Mouse (Mus musculus) olfactory bulb, adult 2 months (tissue): Measurements from ENCODE around the gene Tspan9. TPM values are rescaled to one million over a fixed set of nuclear protein-coding genes. Genes with fewer than 3 reads are reported as not detected.

ENCODE experiments used
- H3K27ac ChIP-seq: fragments of 200-500 bp; 2 replicates; pipeline ENCODE4 v1.5.1; 2012; ENCODE audit warnings: low read depth, low read length; ENCODE audit not compliant: insufficient read depth
- H3K4me1 ChIP-seq: fragments of 200-500 bp; 2 replicates; pipeline ENCODE4 v1.6.1; 2012; ENCODE audit warnings: low read length; ENCODE audit not compliant: control insufficient read depth, insufficient read depth
- H3K4me3 ChIP-seq: fragments of 200-500 bp; 2 replicates; pipeline ENCODE4 v1.5.1; 2012; ENCODE audit warnings: mild to moderate bottlenecking, low read depth, low read length, moderate library complexity; ENCODE audit not compliant: insufficient read depth
- CTCF ChIP-seq: fragments of 200-500 bp; IDR thresholded peaks from 2 replicates; pipeline ENCODE4 v1.5.1; 2012; ENCODE audit warnings: low read depth, mild to moderate bottlenecking, low read length, moderate library complexity; ENCODE audit not compliant: insufficient read depth
- POLR2A ChIP-seq: fragments of 200-500 bp; IDR thresholded peaks from 2 replicates; pipeline ENCODE4 v1.6.1; 2012; ENCODE audit warnings: mild to moderate bottlenecking, low read depth, low read length, moderate library complexity; ENCODE audit not compliant: insufficient read depth
- WGBS: fragments of 180-500 bp; shearing (Covaris S2); methylation state at CpG from one replicate; pipeline ENCODE4 v1.1.7; 2018; 5-methylcytosine and 5-hydroxymethylcytosine counted together
- polyA plus RNA-seq: library from polyadenylated mRNA; stranded (reverse); fragments of >200 nt; gene quantifications from 2 replicates; pipeline ENCODE4 v1.2.4, GENCODE M21; 2012; ENCODE audit warnings: low replicate concordance; ENCODE audit not compliant: missing spikeins, insufficient read depth, insufficient read length

Tspan9 gene
- polyA plus RNA-seq, 1 experiment = not detected

DNA sequence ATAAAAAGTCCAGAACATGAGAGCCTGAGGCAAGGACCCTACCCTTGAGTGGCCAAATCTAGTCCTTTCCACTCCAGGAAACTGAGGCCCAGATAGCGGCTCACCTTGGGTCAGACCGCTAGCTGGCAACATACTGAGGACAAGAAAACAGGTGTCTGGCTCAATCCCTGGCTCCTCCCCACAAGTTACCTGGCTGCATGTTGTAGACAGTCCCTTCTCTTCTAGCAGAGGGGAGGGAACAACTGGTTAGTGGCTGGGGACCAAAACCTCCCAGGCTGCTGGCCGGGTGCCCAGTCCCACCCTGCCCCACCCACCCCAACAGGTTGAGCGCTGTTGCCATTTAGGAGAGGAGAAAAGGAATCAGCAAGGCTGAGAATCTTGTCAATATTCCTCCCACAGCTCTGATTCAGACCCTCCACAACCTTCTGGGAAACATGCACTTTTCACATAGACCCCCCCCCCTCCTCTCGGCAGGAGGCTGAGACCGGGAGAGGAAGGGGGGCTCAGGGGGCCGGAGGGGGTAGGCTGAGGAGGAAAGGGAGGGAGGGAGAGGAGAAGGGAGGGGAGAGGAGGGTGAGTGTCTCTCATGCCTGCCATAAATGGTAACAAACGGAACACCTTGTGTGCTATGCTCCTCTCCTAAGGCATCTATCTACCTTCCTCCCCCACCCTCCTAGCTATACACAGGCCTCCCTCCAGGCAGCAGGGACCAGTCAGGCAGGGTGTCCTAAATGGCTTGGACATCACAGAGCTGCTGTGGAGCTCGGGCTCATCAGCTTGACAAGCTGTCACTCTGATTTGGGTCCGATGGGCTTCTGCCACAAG is 122.1 kb downstream of the Tspan9 start:
- H3K27ac ChIP-seq = no peak overlapping the region
- TF ChIP-seq CTCF (no peak), POLR2A (no peak)
- 27% methylated on average over 10 of the region's 10 CpGs for WGBS
- H3K4me1 ChIP-seq = peaks cover 38% of the 10 kb centered on the region
- no peak overlapping the region for H3K4me3 ChIP-seq

DNA sequence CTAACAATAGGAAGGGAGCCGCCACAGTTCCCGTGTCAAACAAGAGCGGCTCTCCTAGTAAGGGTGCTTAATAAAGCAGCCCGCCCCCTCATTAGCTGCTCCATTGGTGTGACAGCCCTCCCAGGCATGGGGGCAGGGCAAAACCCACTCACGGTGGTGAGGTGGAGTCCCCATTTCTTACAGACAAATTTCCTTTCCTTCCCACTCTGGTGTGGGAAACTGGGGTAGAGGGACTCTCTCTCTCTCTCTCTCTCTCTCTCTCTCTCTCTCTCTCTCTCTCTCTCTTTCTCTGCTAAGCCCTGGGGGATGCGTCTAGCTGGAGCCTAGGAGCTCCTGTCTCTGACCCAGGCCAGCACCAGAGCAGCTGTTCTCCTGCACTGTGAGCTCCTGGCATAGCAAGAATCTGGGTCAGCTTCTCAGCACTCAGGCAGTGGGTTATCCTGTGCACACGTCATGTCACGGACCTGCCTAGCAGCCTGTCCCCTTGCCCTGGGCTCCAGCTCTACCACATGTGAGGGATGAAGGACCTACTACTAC is 122.8 kb downstream of the Tspan9 start:
- 5% methylated on average over 8 of the region's 8 CpGs for WGBS
- no peak overlapping the region for H3K4me3 ChIP-seq
- peaks cover 43% of the 10 kb centered on the region for H3K4me1 ChIP-seq
- H3K27ac ChIP-seq = no peak overlapping the region
- no peak for TF ChIP-seq POLR2A
- TF ChIP-seq CTCF = no peak

DNA sequence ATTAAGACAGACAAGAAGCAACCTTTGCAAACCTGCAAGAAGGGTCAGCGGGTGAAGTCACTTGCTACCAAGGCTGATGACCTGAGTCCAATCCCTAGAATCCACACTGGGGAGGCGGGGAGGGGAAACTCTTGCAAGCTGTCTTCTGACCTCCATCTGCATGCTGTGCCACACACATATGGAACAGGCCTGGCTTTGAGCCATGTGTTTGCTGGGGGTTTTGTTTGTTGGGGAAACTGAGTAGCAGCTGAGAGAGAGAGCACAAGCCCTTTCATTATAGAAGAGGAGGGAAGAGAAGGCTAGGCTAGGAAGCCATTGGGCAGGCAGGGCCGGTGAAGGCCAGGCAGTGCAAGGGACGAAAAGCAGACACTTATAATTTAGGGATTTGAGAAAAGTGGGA is 123.3 kb downstream of the Tspan9 start:
- no peak overlapping the region for H3K27ac ChIP-seq
- H3K4me3 ChIP-seq = no peak overlapping the region
- peaks cover 48% of the 10 kb centered on the region for H3K4me1 ChIP-seq
- TF ChIP-seq POLR2A = no peak
- TF ChIP-seq CTCF = no peak
- 34% methylated on average over 4 of the region's 4 CpGs for WGBS

DNA sequence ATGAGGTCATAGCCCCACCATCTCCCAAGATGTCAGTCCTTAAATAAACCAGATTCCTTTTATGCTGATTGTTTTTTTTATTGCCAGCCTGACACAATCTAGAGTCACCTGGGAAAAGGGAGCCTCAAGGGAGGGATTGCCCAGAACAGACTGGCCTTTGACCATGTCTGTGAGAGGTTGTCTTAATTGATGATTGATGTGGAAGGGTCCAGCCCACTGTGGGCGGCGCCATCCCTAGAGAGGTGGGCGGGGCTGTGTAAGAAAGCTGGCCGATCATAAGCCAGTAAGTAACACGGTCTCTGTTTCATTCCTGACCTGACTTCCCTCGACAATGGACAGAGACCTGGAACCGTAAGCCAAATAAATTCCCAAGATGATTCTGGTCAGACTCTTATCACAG is 124.3 kb downstream of the Tspan9 start:
- 95% methylated on average over 7 of the region's 7 CpGs for WGBS
- Histone ChIP-seq H3K4me3 (no peak overlapping the region), H3K4me1 (peaks cover 48% of the 10 kb centered on the region), H3K27ac (no peak overlapping the region)
- no peak for TF ChIP-seq POLR2A

DNA sequence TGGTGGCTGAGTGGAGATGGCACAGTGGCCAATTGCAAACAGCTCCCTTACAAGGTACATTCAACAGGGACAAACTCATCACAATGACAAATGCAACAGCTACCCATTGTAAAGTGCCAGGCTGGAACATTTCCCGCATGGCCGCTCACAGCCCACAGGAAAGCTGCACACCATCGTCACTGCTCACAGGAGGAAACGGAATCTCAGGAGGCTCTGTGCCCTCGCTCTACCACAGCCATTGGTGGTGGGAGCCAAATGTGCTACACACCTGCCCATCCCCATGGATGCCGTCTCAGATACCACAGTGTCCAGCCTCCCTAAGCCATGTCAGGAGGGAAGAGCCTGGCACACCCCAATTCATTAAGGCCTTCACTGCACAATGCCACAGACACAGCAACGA is 128.1 kb downstream of the Tspan9 start:
- Histone ChIP-seq H3K4me3 (no peak overlapping the region), H3K4me1 (peaks cover 39% of the 10 kb centered on the region), H3K27ac (no peak overlapping the region)
- 86% methylated on average over 7 of the region's 7 CpGs for WGBS
- no peak for TF ChIP-seq POLR2A
- no peak for TF ChIP-seq CTCF

DNA sequence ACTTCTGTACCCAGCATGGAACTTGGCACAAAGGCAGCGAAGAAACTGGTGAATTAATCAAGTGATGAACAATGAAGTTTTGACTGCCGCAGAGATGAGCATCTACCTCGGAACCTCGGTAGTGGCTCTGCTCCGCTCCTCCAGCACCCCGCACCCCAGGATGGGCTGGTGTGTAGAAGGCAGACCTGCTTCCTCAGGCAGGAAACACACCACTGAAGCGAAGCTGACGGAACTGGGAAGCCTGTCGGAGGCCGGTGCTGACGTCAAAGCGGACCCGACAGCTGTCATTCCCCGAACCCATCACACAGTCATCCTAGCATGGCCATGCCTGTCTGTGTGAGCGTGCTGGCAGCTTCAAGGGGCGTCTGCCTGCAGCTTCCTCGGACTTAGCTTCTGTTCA is 131.6 kb downstream of the Tspan9 start:
- Histone ChIP-seq H3K4me1 (peaks cover 50% of the 10 kb centered on the region), H3K27ac (no peak overlapping the region), H3K4me3 (no peak overlapping the region)
- 79% methylated on average over 17 of the region's 17 CpGs for WGBS
- TF ChIP-seq CTCF (no peak), POLR2A (no peak)

DNA sequence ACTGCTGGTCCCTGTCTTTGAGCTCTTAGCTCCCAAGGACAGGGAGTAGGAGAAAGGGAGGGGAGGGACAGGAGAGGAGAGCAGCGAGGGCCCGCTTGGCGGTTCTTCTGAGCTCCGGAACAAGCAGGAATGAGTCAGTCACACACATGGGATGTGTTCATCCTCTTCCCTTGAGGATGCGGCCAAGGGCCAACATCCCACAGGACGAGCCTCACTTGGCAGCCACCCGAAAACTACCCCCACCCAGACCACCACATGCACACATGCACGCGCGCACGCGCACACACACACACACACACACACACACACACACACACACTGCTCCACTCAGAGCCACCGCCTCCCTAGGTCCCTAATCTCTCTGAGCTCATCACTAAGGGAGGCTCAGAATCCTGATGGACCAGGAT is 132.3 kb downstream of the Tspan9 start:
- Histone ChIP-seq H3K27ac (no peak overlapping the region), H3K4me3 (no peak overlapping the region), H3K4me1 (peaks cover 56% of the 10 kb centered on the region)
- no peak for TF ChIP-seq CTCF
- TF ChIP-seq POLR2A = no peak
- 58% methylated on average over 13 of the region's 13 CpGs for WGBS

DNA sequence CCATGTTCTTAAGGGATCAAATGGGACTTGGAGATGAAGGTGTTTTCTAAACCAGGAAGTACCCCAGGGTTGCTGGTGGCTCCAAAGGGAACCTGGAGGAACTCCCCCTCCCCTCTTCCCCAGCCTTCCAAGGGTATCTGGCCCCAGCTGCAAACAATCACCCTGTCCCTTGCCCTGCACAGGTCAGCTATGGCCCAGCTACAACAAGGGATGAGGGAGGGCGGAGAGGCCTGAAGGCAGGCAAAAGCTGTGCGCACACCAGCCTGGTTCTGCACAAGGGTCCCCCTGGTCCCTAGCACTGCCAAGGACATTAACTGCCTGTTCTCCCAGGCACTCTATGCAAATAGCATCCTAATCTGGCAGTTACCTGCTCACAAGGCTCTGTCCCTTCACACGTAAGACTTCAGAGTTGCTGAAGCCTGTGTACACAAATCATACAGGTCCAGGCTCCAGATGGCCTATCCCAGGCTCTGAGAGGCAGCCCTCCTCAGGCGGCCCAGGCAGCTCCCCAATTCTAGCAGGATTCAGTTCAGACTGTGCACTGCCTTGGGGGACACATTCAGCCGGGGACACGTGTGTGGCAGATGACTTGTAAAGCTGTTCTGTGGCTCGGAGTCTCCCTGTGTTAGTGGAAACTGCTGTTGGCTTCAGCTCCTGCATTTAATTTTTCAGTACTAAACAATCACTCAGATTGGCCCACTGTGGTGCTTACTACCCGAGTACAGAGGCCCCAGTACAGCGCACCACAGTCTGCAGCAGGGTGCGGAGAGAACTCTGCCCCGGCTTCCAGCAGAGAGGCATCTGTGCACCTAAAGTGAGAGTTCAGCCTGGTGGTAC is 133.0 kb downstream of the Tspan9 start:
- H3K4me1 ChIP-seq = peaks cover 55% of the 10 kb centered on the region
- no peak overlapping the region for H3K27ac ChIP-seq
- TF ChIP-seq CTCF = no peak
- TF ChIP-seq POLR2A = no peak
- WGBS = 82% methylated on average over 11 of the region's 11 CpGs
- H3K4me3 ChIP-seq = no peak overlapping the region

DNA sequence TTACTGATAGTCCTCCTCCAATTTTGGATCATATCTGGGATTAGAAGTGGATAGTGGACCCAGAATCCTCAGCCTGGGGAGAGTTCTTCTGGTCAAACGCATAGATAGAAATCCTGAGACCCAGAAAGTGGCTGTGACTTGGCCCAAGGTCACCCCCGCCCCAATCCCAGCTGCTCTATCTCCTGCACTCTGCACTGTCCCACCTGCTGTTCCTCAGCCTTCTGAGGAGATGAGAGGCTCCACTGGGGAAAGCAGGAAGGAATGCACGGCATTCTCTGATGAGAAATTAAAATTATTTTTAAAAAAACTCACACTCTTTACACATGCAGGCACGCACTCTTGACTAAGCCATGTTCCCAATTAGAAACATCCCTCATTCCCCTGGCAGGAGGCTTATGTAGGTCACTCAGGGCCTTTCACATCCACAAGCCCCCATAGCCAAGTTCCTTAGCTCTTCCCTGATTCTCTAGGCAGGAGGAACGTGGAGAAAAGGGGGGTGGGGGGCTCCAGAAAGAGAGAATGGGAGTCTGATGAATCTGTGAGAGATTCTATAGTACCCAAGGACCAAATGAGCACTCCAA is 135.3 kb downstream of the Tspan9 start:
- H3K4me1 ChIP-seq = peaks cover 69% of the 10 kb centered on the region
- no peak overlapping the region; the same call in 1 of the 2 replicates for H3K27ac ChIP-seq
- 83% methylated on average over 5 of the region's 5 CpGs for WGBS
- no peak overlapping the region for H3K4me3 ChIP-seq
- TF ChIP-seq POLR2A = no peak
- TF ChIP-seq CTCF = no peak
